Mouse (Mus musculus): ENCODE data around the gene Pam.
"Not testable (repeated sequence)": the region's sequence is repeated elsewhere in the genome, so short reads cannot be mapped to it uniquely, and the experiment has no call there.

Pam gene

DNA sequence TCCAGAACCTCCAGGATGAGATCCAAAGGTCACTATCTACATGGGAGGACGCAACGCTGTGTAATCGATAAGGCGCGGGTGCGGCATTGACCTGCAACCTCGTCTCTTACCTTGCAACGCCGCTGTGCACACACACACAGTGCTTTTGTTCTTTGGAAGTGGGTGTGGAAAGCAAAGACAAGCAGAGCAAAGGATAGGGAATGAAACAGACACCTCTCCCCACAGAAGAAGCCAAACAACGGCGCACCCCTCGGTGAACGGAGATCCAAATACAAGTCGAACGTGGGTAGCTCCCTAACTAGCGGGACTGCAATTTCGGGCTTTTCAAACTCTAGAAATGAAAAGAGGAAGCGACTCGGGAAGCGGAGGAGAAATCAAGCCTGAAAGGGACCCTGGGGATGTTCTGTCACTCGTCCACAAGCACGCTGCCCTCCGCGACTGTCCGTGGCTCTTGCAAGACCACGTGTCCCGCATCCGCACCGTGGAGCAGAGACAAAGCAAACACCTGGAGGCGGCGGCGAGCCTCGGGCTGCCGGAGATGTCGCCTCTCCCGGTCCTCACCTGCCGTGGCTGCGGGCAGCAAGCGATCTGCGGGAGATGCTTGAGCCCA is 326.0 kb downstream of the Pam start:
- DNase-seq (ENCODE audit: low read depth, low spot score): peak; percentile 76

DNA sequence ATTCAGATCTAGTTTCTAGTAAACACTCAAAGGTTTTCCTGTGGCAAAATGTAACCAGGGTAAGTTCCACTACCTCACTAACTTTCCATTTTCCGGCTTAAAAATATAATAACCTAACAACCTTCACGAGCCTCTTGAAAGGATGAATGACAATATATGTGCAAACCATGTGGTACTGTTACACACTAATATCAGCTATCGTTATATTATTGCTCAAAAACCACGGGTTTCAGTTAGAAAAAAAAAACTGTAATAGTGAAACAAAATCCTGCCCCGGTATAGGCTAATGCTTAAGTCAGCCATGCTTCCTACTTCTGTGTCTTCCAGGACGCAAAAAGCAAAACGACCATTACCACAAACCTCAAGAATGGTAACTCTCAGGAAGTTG is 326.5 kb downstream of the Pam start:
- no peak for DNase-seq (ENCODE audit: low read depth, low spot score)

DNA sequence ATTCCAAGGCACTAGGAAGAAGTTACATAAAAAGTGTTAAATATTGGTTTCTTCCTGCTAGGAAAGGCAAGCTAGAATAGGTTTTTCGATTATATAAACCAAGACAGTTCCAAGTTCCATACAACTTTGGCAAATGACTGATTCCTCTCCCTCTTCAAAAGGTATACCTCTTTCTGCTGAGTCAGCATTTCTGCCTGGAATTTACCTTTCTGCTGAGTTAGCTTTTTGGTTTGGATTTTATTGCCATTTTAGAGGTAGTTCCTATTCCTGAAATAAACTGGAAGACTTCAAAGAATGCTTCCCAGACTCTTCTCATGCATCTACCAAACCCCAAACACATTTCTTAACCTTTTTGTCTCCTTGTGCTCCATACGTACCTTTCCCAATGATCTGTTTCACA is 327.4 kb downstream of the Pam start:
- no peak for DNase-seq (ENCODE audit: low read depth, low spot score)

DNA sequence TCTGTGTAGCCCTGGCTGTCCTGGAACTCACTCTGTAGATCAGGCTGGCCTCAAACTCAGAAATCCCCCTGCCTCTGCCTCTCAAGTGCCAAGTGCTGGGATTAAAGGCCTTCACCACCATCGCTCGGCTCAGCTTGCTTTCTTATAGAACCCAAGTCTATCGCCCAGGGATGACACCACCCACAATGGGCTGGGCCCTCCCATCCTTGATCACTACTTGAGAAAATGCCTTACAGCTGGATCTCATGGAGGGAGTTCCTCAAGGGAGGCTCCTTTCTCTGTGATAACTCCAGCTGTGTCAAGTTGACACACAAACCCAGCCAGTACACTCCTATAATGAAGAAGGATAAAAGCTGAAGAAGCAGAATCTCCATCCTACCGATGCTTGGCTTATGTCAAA is 329.7 kb downstream of the Pam start:
- DNase-seq (ENCODE audit: low read depth, low spot score): not testable (repeated sequence)

DNA sequence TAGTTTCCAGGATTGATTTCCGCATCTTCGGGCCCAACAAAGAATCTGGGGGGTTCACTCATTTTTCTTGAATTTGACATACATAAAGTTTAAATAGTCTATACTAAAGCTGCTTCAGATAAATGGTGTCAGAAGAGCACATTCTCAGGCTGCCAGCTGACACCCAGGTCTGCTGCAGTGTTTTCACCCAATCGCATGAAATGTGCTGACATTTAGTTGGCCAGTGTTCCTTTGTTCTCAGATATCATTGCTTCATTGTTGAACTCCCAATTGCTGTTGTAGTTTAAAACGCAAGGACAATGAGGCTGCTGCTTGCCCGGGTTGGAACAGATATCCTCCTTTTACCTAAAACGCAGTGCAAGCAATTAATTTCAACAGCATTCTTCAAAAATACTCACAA is 334.0 kb downstream of the Pam start:
- no peak for DNase-seq (ENCODE audit: low read depth, low spot score)

DNA sequence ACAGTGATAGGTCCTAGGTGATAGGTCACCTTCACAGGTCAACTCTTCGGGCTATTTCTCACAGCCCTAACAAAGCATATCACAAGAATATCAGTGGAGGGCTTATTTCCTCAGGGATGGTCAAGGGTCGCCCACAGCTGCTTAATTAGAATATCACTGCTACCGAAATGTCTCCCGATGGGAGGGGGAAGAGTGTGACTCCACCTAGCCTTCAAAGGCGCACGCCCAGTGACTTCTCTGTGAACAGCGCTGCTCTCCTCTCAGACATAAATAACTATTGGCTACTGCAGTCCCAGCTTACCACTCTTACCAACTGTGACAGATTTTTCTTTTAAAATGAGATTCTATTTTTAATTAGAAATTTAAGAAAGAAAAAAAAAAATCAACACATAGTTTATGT is 334.8 kb downstream of the Pam start:
- no peak for DNase-seq (ENCODE audit: low read depth, low spot score)

DNA sequence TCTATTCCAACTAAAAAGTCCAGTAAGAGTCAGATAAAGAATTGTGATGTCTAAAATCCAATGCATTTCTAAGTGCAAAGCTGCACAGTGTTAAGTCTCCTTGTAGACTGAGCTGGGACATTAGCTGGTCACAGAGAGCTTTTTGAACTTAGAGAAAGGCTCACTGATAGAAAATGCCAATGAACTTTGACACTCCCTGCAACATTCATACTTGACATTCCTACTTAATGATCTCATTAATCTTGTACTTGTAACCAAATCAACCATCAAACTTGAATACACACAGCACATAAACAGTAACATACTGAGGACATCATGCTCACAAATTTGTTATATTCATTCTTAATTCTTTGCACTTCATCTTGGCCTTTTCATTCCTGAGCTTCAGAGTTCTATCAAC is 335.6 kb downstream of the Pam start:
- no peak for DNase-seq (ENCODE audit: low read depth, low spot score)

DNA sequence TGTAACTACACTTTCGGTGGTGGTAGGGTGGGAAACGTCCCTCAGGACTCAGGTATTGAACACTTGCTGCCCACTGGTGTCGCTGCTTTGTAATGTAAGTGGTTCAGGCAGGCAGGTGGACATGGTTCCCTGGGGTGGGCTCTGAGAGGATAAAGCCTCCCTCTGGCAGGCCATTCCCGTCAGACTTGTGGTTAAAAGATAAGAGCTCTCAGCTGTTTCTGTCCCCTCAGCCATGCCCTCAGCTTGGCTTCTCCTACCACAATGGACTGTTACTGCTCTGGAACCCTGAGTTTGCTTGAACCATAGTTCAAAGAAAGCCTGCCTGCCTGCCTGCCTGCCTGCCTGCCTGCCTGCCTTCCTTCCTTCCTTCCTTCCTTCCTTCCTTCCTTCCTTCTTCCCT is 341.1 kb downstream of the Pam start:
- DNase-seq (ENCODE audit: low read depth, low spot score): no peak

DNA sequence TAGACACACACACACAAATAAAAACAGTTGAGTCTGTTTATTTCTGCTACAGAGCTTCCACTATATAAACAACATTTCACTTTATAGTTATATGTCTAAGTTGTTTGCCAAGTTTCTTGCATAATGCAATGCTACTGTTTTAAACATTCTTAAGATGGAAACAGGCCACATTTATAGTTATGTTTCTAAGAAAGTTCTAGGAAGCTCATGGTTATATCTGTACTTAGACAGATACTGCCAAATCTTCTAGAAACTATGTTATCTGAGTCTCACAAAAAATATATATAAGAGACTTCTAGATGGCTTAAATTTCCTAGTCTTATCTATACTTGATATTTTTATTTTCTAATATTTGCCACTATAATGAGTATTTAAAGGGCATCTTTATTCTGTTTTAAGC is 342.2 kb downstream of the Pam start:
- no peak for DNase-seq (ENCODE audit: low read depth, low spot score)

DNA sequence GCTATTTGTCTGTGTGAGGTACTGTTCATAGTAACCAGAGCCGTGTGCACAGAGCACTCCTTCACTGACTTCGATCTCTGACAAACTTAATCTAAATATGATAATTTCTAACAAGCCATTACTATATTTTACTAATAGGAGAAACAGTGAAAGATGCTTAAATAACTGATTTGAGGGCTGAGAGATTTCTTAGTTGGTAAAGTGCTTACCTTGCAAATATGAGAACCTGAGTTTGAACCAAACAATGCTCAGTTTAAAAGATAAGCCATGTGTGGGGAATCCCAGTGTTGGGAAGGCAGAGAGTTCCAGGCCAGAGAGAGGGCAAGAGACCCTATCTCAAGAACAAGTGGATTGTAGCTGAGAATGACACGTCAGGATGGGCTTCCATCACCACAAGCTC is 347.3 kb downstream of the Pam start:
- DNase-seq (ENCODE audit: low read depth, low spot score): no peak

DNA sequence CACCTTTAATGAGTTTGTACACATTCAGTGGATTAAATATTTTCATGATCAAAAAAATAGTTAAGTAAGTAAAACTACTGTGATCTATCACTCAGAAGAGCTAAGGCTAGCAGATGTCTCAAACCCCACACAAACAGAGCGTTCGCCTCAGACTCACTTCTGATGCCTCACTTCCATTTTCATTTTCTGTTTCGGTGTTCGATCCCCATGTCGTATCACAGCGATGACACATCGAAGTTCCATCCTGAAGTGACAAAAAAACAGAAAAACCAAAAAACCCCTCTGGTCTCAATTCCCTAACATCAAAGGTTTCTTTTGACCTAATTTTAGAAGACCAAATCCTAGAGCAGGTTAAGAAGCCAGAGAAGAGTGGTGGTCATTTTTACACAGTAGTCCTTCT is 349.2 kb downstream of the Pam start:
- peak; percentile 26 for DNase-seq (ENCODE audit: low read depth, low spot score)

DNA sequence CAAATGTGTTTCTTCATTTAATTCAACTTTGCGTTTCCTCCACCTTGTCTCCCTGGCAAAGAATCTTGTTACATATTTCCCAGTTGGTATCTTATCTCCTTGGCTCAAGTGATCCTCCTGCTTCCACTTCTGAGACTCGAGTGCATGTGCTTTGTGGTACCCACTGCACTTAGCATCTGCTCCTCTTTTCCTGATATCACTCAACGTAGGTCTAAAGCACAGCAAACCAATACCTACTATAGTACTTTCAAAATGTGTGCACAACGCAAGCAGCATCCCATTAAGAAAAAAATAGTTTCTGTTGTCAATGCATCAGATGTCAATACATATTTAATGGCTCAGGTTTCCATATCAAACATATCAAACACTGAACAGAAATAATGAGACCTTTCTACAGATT is 349.7 kb downstream of the Pam start:
- no peak for DNase-seq (ENCODE audit: low read depth, low spot score)
